Mouse (Mus musculus) E14TG2a.4 (cell line): ENCODE measurements around the gene Sla2.

Experiments used
- H3K27me3 ChIP-seq: 2 replicates; pipeline ENCODE4 v1.6.1; 2014; ENCODE audit warnings: low read length, control low read depth; ENCODE audit not compliant: insufficient read depth
- H3K36me3 ChIP-seq: 2 replicates; pipeline ENCODE4 v1.6.1; 2014; ENCODE audit warnings: low read length, control low read depth; ENCODE audit not compliant: insufficient read depth
- H3K4me1 ChIP-seq: replicated peaks from 2 replicates; pipeline ENCODE4 v1.6.1; 2014; ENCODE audit warnings: low read depth, low read length, control low read depth
- H3K4me3 ChIP-seq: replicated peaks from 2 replicates; pipeline ENCODE4 v1.5.1; 2014; ENCODE audit warnings: mild to moderate bottlenecking, low read length
- H3K9me3 ChIP-seq: 2 replicates; pipeline ENCODE4 v1.6.1; 2014; ENCODE audit warnings: low read length, control low read depth
- CTCF ChIP-seq: conservative IDR thresholded peaks from 2 replicates; pipeline ENCODE4 v1.5.1; 2014; ENCODE audit warnings: low read length
- NANOG ChIP-seq: IDR thresholded peaks from 2 replicates; pipeline ENCODE4 v1.6.1; 2014; ENCODE audit warnings: borderline replicate concordance, low read length, mixed read lengths
- POU5F1 ChIP-seq: IDR thresholded peaks from 2 replicates; pipeline ENCODE4 v1.6.1; 2014; ENCODE audit warnings: low read length, borderline replicate concordance

Gene Sla2

DNA sequence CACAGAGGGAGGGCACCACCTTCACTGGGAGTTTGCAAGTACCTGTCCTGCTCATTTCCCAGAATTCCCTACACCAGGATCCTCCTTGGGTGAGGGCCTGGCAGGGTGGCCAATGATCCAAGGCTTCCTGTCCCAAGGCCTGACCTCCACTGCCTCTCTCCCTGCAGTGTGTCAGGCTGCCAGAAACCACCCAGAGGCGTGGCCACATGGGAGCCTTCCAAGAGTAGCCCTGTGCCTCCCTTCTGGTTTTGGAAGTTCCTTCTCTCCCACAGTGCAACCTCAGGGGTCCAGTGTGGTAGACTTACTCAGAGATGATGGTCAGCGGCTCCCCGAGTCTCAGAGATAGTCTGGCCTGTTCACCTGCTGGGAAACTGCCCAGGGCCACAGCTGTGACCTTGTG lies 7.5 kb downstream of the Sla2 start:
- Histone ChIP-seq H3K9me3 (no peaks in the 10 kb centered on the region), H3K4me3 (no peak overlapping the region), H3K36me3 (peaks cover 10% of the 10 kb centered on the region), H3K27me3 (no peaks in the 10 kb centered on the region), H3K4me1 (peaks cover 24% of the 10 kb centered on the region)
- TF ChIP-seq CTCF (no peak), NANOG (no peak), POU5F1 (no peak)

DNA sequence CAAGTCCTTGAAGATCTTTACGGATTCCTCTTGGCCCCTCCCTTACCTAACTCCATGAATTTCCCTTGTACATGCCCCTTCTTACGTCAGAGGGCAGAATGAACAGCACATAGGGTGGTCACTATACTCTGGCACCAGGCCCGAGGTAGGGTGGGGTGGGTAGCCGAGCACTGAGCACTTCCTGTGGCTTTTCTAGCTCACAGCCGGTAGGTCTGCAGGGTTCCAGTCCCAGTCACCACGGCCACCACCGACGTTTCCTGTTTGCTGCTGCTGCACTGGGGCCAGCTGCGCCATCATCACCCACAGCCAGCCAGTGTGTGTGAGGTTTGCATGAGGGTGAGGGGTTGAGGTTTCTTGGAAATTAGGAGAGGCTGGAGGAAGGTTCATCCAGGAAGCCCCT lies 9.3 kb downstream of the Sla2 start:
- Histone ChIP-seq H3K4me3 (no peak overlapping the region), H3K27me3 (no peaks in the 10 kb centered on the region), H3K4me1 (peaks cover 30% of the 10 kb centered on the region), H3K36me3 (peaks cover 28% of the 10 kb centered on the region), H3K9me3 (no peaks in the 10 kb centered on the region)
- TF ChIP-seq NANOG (no peak), CTCF (no peak), POU5F1 (no peak)

DNA sequence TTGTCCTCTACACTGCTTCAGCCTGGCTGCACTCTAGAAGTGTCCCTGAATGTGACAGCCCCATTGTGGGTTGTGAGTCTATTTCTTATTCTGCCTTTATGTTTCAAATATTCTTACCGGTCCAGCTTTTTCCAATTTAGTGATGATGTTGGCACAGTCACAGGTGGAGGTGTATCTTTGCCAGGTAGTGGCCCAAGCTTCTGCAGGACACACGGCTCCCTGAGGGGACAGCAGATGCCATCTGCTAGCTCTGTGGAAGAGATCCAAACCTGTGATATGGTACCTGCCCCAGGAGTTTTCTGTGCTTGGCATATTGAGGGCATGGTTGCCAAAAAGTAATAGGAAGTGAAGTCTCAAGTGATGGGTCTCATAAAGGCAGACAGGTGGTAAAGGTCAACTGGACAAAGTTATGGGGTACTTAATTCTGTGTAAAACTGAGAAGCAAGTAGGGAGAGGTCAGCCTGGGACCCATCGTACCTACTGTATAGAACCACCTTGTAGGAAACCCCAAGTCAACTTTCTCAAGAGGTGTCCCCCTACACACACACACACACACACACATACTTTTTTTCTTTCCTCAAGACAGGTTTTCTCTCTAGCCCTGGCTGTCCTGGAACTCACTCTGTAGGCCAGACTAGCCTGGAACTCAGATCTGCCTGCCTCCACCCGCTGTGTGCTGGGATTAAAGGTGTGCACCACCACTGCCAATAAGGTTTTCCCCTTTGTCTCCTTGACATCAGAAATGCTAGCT lies 12.1 kb downstream of the Sla2 start:
- TF ChIP-seq CTCF (no peak), NANOG (no peak), POU5F1 (no peak)
- H3K36me3 ChIP-seq: peaks cover 54% of the 10 kb centered on the region
- H3K27me3 ChIP-seq: no peaks in the 10 kb centered on the region
- no peak overlapping the region for H3K4me3 ChIP-seq
- no peaks in the 10 kb centered on the region for H3K9me3 ChIP-seq
- peaks cover 40% of the 10 kb centered on the region for H3K4me1 ChIP-seq

DNA sequence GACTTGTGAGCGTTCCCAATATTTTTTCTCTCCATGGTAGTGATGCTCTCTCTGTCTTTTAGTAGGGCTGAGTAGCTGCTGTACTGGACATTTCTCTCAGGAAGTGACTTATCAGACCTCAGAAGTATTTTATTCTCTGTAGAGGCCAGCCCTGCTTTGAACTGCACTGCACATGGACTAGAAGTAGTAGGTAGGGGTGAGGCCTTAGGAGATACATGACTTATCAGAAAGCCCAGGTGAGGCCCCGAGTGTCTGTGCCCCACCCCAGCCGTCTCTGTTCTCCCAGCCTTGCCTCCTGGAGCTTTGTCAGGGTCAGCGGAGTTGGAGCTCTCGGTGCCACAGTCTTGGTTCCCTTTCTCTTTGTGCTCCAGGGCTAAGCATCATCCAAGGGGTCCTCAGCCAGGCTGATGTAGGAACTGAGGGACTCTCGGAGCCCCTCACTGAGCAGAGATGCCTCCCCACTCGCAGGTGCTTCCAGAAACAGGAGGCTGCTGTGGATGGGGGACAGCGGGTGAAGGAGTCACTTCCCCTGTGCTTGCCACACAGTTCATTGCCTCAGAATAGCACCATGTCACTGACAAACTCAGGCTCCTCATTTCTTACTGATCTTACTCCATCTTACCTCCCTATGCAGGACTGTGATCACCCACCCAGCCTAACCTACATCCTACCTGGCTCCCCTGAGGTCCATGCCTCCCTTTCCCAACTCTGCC lies 12.8 kb downstream of the Sla2 start:
- Histone ChIP-seq H3K9me3 (no peaks in the 10 kb centered on the region), H3K36me3 (peaks cover 60% of the 10 kb centered on the region), H3K4me3 (no peak overlapping the region), H3K4me1 (peaks cover 46% of the 10 kb centered on the region), H3K27me3 (no peaks in the 10 kb centered on the region)
- TF ChIP-seq CTCF (no peak), POU5F1 (no peak), NANOG (no peak)

DNA sequence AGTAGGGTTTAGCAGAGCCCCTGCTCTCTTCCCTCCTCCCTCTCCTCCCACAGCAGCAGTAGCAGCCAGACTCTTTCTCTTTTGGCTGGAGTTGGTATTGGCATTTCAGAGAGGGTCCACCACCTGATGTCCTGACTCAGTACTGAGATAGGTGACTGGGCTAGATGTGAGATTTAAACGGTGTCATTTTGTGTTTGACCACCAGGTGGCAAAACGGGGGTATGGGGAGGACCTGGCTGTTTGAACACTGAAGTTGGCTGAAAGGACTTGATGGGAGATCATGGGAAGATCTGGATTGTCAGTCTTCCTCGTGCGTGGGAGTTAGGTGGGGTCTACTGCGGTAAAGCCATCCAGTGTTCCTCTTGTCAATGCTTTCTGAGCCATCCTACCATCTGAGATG lies 13.4 kb downstream of the Sla2 start:
- TF ChIP-seq NANOG: no peak
- peak; percentile 51 for TF ChIP-seq CTCF
- no peak for TF ChIP-seq POU5F1

DNA sequence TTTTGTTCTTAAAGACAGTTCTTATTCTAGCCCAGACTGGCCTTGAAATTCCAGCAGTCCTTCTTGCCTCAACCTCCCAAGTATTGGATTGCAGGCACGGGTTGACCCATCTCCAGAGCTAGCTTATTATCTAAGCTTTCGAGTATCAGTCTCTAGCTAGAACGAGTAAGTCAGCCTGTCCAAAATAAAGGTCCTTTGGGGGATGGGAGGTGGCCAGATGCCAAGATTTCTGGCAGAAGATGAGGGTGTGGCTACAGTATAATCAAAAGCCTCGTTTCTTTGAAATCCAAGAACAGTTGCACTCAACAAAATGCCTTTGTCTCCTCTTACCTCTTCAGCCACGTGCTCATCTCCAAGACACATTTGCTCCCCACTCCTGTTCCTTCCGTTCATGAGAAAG lies 16.5 kb downstream of the Sla2 start:
- Histone ChIP-seq H3K27me3 (no peaks in the 10 kb centered on the region), H3K4me3 (no peak overlapping the region), H3K4me1 (peaks cover 51% of the 10 kb centered on the region), H3K36me3 (peaks cover 95% of the 10 kb centered on the region), H3K9me3 (no peaks in the 10 kb centered on the region)
- TF ChIP-seq NANOG: no peak
- no peak for TF ChIP-seq CTCF

More for the DNA sequence above, 13.4 kb downstream of the Sla2 start:
- peaks cover 66% of the 10 kb centered on the region for H3K36me3 ChIP-seq
- H3K27me3 ChIP-seq: no peaks in the 10 kb centered on the region
- H3K9me3 ChIP-seq: no peaks in the 10 kb centered on the region
- no peak overlapping the region for H3K4me3 ChIP-seq
- peaks cover 52% of the 10 kb centered on the region for H3K4me1 ChIP-seq

DNA sequence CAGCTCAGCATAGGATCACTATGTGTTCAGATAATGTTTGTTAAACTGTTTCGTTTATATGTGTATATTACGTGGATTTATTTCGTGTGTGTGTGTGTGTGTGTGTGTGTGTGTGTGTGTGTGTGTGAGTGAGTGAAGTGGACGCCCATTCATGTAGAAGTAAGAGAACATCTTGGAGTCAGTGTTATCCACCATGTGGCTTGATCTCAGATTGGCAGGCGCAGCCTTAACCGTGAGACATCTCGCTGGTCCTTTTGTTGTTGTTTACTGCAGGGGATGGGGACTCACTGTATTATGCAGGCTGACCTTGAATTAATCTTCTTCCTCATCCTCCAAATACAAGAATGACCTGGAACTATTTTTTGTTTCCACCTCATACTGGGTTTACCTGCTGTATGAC lies 17.4 kb downstream of the Sla2 start:
- peaks cover 55% of the 10 kb centered on the region for H3K4me1 ChIP-seq
- no peak overlapping the region for H3K4me3 ChIP-seq
- H3K36me3 ChIP-seq: peaks cover 95% of the 10 kb centered on the region
- H3K9me3 ChIP-seq: no peaks in the 10 kb centered on the region
- no peak for TF ChIP-seq POU5F1
- no peak for TF ChIP-seq NANOG
- TF ChIP-seq CTCF: no peak
- H3K27me3 ChIP-seq: no peaks in the 10 kb centered on the region

DNA sequence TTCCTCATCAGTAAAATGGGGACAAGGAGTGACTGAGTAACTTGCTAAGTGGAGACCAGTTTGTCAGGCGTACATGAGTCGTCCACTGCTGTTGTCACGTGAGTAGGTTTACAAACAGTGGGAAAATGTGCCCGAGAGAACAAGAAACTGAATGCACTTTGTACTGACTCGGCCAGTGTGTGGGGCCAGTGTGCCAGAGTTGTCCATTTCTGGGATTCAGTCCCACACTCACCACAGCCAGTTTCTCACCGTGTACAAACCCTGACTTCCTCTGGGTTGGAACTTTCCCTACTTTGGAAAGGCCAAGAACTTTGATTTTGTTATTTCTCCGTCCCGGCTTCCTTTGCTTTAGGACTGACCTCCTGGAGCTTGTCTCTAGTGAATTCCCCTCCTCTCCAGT lies 18.0 kb downstream of the Sla2 start:
- Histone ChIP-seq H3K4me3 (no peak overlapping the region), H3K9me3 (no peaks in the 10 kb centered on the region), H3K27me3 (no peaks in the 10 kb centered on the region), H3K36me3 (peaks cover 95% of the 10 kb centered on the region), H3K4me1 (peaks cover 60% of the 10 kb centered on the region)
- TF ChIP-seq CTCF (no peak), NANOG (no peak), POU5F1 (no peak)

DNA sequence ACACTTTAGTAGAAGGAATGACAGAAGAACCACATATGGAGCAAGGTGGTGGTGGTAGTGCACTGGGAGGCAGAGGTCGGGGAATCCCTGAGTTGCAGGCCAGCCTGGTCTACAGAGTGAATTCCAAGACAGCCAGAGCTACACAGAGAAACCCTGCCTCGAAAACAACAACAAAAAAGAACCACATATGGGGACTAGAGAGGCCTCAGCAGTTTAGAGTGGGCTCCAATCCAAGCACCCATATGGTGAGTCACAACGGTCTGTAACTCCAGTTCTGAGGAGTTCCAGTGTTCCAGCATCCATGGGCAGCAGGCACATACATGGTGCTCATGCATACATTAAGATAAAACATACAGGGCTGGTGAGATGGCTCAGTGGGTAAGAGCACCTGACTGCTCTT lies 22.5 kb downstream of the Sla2 start:
- TF ChIP-seq CTCF (no peak), NANOG (no peak), POU5F1 (no peak)
- Histone ChIP-seq H3K36me3 (peaks cover 54% of the 10 kb centered on the region), H3K27me3 (no peaks in the 10 kb centered on the region), H3K4me3 (peak overlapping the region; percentile 99), H3K4me1 (peaks cover 50% of the 10 kb centered on the region), H3K9me3 (no peaks in the 10 kb centered on the region)
